Mouse (Mus musculus) forebrain, embryonic 14.5 days (tissue): ENCODE measurements around the gene Csnk1e. TPM values are rescaled to one million over a fixed set of nuclear protein-coding genes. Genes with fewer than 3 reads are reported as not detected.
A peak's percentile ranks its signal among the peaks of the same experiment; 100 is the strongest.

Source experiments
- ATAC-seq: fragments of 200-750 bp; cut with Nextera tagmentation; 2 replicates; pipeline ENCODE4 v1.8.0; 2017; ENCODE audit warnings: mild to moderate bottlenecking, moderate library complexity
- DNase-seq: peaks from one replicate; pipeline ENCODE4 v3.0.0-alpha.2; 2015; ENCODE audit warnings: low spot score
- H3K27ac ChIP-seq: fragments of 300-500 bp; sonication (generic); 2 replicates; pipeline ENCODE4 v1.5.1; 2014; ENCODE audit warnings: low read depth, mild to moderate bottlenecking, control low read depth, low read length, moderate library complexity
- H3K27me3 ChIP-seq: fragments of 300-500 bp; sonication (generic); replicated peaks from 2 replicates; pipeline ENCODE4 v1.6.1; 2014; ENCODE audit warnings: low read length, control low read depth, mixed read lengths; ENCODE audit not compliant: control insufficient read depth, insufficient read depth
- H3K36me3 ChIP-seq: fragments of 300-500 bp; sonication (generic); 2 replicates; pipeline ENCODE4 v1.6.1; 2014; ENCODE audit warnings: low read length, control low read depth; ENCODE audit not compliant: control insufficient read depth, insufficient read depth
- H3K4me1 ChIP-seq: fragments of 300-500 bp; sonication (generic); 2 replicates; pipeline ENCODE4 v1.6.1; 2014; ENCODE audit warnings: antibody characterized with exemption, low read length, control low read depth; ENCODE audit not compliant: control insufficient read depth, insufficient read depth
- H3K4me2 ChIP-seq: fragments of 300-500 bp; sonication (generic); 2 replicates; pipeline ENCODE4 v1.6.1; 2014; ENCODE audit warnings: mild to moderate bottlenecking, control low read depth, low read length
- H3K4me3 ChIP-seq: fragments of 300-500 bp; sonication (generic); 2 replicates; pipeline ENCODE4 v1.5.1; 2014; ENCODE audit warnings: low read depth, low read length, control low read depth
- H3K9ac ChIP-seq: fragments of 300-500 bp; sonication (generic); 2 replicates; pipeline ENCODE4 v1.6.1; 2014; ENCODE audit warnings: mild to moderate bottlenecking, low read length, control low read depth, moderate library complexity
- H3K9me3 ChIP-seq: fragments of 300-500 bp; sonication (generic); replicated peaks from 2 replicates; pipeline ENCODE4 v1.6.1; 2016; ENCODE audit warnings: low read length, control low read depth, mixed read lengths; ENCODE audit not compliant: control insufficient read depth
- WGBS: fragments of 180-500 bp; shearing (Covaris S2); extraction: QIAGEN DNeasy Blood & Tissue Kit; methylation state at CpG from one replicate; pipeline ENCODE4 v1.1.7; 2014; 5-methylcytosine and 5-hydroxymethylcytosine counted together
- polyA plus RNA-seq: library from polyadenylated mRNA; unstranded; fragments of >200 nt; fragmentation: Nextera tagmentation; extraction: Ambion mirVana; gene quantifications from 2 replicates; pipeline ENCODE4 v1.2.1, GENCODE M21; 2014

Csnk1e gene
- polyA plus RNA-seq, 1 experiment from 2014 or later, result 114 TPM

- Histone ChIP-seq H3K36me3 (no peaks in the 10 kb centered on the region), H3K9ac (no peak overlapping the region), H3K27ac (no peak overlapping the region), H3K4me3 (no peak overlapping the region), H3K4me1 (peaks cover 2% of the 10 kb centered on the region; the same call in 1 of the 2 replicates), H3K27me3 (0 out of 2 replicates have a peak, but pooled peaks cover 2% of the 10 kb centered on the region), H3K9me3 (no peaks in the 10 kb centered on the region), H3K4me2 (no peak overlapping the region)
- WGBS, result 92% methylated on average over 4 of the region's 4 CpGs
- DNase-seq, result no peak
- no peak for ATAC-seq
These were observed 1.5 kb downstream of the Csnk1e start for GRCm38 (mm10) chr15:79453831-79454230.

DNA sequence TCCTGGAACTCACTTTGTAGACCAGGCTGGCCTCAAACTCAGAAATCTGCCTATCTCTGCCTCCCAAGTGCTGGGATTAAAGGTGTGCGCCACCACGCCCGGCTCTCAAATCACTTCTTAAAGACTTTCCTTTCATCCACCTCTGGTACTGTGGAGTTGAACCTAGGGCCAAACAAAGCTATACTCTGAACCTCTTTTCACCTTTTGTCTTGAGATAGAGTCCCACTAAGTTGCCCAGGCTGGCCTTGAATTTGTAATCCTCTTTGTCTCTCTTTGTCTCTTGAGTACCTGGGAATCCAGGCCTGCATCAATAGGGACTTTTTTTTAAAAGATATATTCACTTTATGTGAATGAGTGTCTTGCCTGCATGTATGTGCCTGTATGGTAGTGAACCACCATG, 7.3 kb downstream of the Csnk1e start:
- 91% methylated on average over 3 of the region's 3 CpGs for WGBS
- no peaks in the 10 kb centered on the region for H3K27me3 ChIP-seq
- H3K9ac ChIP-seq, result no peak overlapping the region
- H3K36me3 ChIP-seq, result no peaks in the 10 kb centered on the region
- H3K4me1 ChIP-seq, result no peaks in the 10 kb centered on the region
- no peak overlapping the region for H3K4me3 ChIP-seq
- ATAC-seq, result no peak
- H3K9me3 ChIP-seq, result no peaks in the 10 kb centered on the region
- H3K4me2 ChIP-seq, result no peak overlapping the region
- no peak for DNase-seq
- no peak overlapping the region for H3K27ac ChIP-seq

DNA sequence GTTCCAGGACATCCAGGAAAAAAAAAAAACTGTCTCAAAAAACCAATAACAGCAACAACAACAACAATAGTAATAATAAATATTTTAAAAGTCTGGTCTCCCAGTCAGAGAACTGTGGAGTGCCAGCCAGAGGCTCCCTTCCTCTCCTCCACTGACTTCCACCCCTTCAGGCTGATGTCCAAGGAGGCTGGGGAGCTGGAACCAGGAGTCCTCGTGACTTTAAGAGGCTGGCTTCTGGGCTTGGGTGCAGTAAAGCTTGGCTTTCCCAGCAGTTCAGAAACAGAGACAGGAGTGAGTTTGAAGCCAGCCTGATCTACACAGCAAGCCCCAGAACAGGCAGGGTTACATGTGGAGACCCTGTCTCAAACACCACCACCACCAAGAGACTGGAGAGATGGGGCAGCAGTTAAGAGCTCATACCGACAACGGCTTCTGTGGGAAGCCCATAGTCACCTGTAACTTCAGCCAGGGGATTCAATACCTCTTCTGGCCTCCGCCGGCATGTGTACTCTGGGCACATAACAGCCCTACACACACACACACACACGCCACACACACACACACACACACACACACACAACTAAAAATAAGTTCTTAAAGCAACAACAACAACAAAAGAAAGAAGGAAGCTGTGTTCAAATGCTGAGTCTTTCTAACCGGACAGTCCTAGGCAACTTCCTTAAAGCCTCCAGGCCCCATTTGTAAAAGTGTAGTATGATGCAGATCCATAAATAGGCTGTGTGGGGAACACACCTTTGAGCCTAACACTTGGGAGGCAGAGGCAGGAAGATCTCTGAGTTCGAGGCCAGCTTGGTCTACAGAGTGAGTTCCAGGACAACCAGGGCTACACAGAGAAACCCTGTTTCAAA, 9.3 kb downstream of the Csnk1e start:
- WGBS, result 84% methylated on average over 8 of the region's 8 CpGs
- Histone ChIP-seq H3K27me3 (no peaks in the 10 kb centered on the region), H3K9me3 (no peaks in the 10 kb centered on the region), H3K4me1 (no peaks in the 10 kb centered on the region; the same call in 1 of the 2 replicates), H3K36me3 (no peaks in the 10 kb centered on the region), H3K9ac (no peak overlapping the region), H3K4me3 (no peak overlapping the region), H3K4me2 (no peak overlapping the region), H3K27ac (no peak overlapping the region)
- ATAC-seq (no peak), DNase-seq (no peak)

DNA sequence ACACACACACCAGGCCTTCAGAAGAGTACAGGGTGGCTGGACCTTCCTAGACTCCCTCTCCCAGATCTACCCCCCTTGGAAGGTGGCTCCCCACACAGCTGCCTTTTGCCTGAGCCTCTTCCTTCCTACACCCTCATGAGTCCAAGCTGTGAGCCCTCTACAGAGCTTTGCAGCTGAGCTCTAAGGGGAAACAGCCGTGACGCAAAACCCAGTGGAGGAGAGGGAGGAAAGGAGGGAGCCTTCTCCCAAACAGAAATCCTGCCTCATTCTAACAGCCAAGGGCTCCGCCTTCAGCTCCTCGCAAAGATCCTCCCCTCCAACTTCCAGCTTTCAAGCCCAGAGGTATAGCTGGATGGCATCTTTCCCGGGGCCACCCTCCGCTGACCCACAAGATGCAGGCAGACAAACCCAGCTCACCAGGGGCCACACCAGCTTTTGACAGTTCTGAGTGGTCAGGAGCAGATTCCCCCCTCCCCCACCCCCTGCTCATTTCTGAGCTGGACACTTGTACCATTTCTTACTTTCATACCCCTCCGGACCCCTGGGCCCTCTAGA, 11.4 kb downstream of the Csnk1e start:
- ATAC-seq (no peak), DNase-seq (no peak)
- Histone ChIP-seq H3K27ac (no peak overlapping the region), H3K9me3 (no peaks in the 10 kb centered on the region), H3K4me1 (peaks cover 18% of the 10 kb centered on the region), H3K27me3 (no peaks in the 10 kb centered on the region), H3K4me3 (no peak overlapping the region), H3K9ac (no peak overlapping the region), H3K36me3 (no peaks in the 10 kb centered on the region), H3K4me2 (no peak overlapping the region)
- 59% methylated on average over 7 of the region's 7 CpGs for WGBS

GRCm38 (mm10) chr15:79442961-79443518, 12.3 kb downstream of the Csnk1e start:
- Histone ChIP-seq H3K9ac (no peak overlapping the region), H3K36me3 (peaks cover 9% of the 10 kb centered on the region), H3K4me1 (peaks cover 23% of the 10 kb centered on the region), H3K9me3 (no peaks in the 10 kb centered on the region), H3K27me3 (no peaks in the 10 kb centered on the region), H3K4me2 (no peak overlapping the region; the same call in 1 of the 2 replicates), H3K27ac (no peak overlapping the region), H3K4me3 (no peak overlapping the region)
- DNase-seq, result no peak
- 74% methylated on average over 9 of the region's 9 CpGs for whole genome bisulfite sequencing
- no peak for ATAC-seq

GRCm38 (mm10) chr15:79442257-79442611, 13.1 kb downstream of the Csnk1e start:
- Histone ChIP-seq H3K27ac (peak overlapping the region; percentile 98), H3K9ac (peak overlapping the region; percentile 100), H3K9me3 (no peaks in the 10 kb centered on the region), H3K4me2 (peak overlapping the region; percentile 86), H3K4me1 (peaks cover 23% of the 10 kb centered on the region), H3K4me3 (peak overlapping the region; percentile 98), H3K27me3 (no peaks in the 10 kb centered on the region), H3K36me3 (peaks cover 17% of the 10 kb centered on the region)
- WGBS, result 2% methylated on average over 6 of the region's 6 CpGs
- no peak for DNase-seq
- no peak for ATAC-seq

GRCm38 (mm10) chr15:79441331-79442256, 13.8 kb downstream of the Csnk1e start:
- Histone ChIP-seq H3K9ac (peak overlapping the region; percentile 100), H3K27ac (peak overlapping the region; percentile 98), H3K36me3 (peaks cover 23% of the 10 kb centered on the region), H3K4me3 (peak overlapping the region; percentile 98), H3K27me3 (no peaks in the 10 kb centered on the region), H3K4me1 (peaks cover 23% of the 10 kb centered on the region), H3K4me2 (peak overlapping the region; percentile 86), H3K9me3 (no peaks in the 10 kb centered on the region)
- WGBS, result under 1% methylated on average over 57 of the region's 107 CpGs
- peak; percentile 82 for DNase-seq
- ATAC-seq, result peak; percentile 81

- no peaks in the 10 kb centered on the region for H3K27me3 ChIP-seq
- peak; percentile 24; the same call in 1 of the 2 replicates for ATAC-seq
- peak overlapping the region; percentile 98 for H3K4me3 ChIP-seq
- H3K9ac ChIP-seq, result peak overlapping the region; percentile 100
- 14% methylated on average over 11 of the region's 11 CpGs for WGBS
- peak overlapping the region; percentile 86 for H3K4me2 ChIP-seq
- H3K4me1 ChIP-seq, result peaks cover 23% of the 10 kb centered on the region
- H3K9me3 ChIP-seq, result no peaks in the 10 kb centered on the region
- H3K27ac ChIP-seq, result peak overlapping the region; percentile 98
- DNase-seq, result no peak
- peaks cover 31% of the 10 kb centered on the region for H3K36me3 ChIP-seq
These were observed 14.6 kb downstream of the Csnk1e start for GRCm38 (mm10) chr15:79440651-79441330.
